Comparison of ENCODE assay signal across 8 mouse cellular contexts in genomic region chr10:78425181-78426041, GRCm38 (mm10). TPM values are rescaled to one million over a fixed set of nuclear protein-coding genes. Genes with fewer than 3 reads are reported as not detected.
DNase-seq lines count a peak whose midpoint lies in the region; ATAC-seq and TF ChIP-seq lines count a peak whose summit lies in the region.

Cstb (plus strand) TSS chr10:78425669.

- H3K9me3 ChIP-seq in ES-Bruce4 (replicated peaks; ENCODE audit: control insufficient read depth, insufficient read depth, low read length, poor library complexity, severe bottlenecking): no peaks in the 10 kb centered on the region
- H3K9me3 ChIP-seq in forebrain, embryonic 13.5 days (replicated peaks): no peaks in the 10 kb centered on the region
- no peaks in the 10 kb centered on the region for H3K9me3 ChIP-seq in heart, postnatal 0 days (replicated peaks; ENCODE audit: control insufficient read depth, low read length)
- H3K9me3 ChIP-seq in liver, embryonic 15.5 days (replicated peaks): no peaks in the 10 kb centered on the region
- no peaks in the 10 kb centered on the region for H3K9me3 ChIP-seq in neural tube, embryonic 11.5 days (ENCODE audit: control insufficient read depth, low read length)
- H3K9me3 ChIP-seq in stomach, embryonic 16.5 days (replicated peaks; ENCODE audit: control insufficient read depth, low read length): no peaks in the 10 kb centered on the region

- peak; percentile 88 for ATAC-seq in cerebellum, adult (ENCODE audit: insufficient number of reproducible peaks, low FRiP score, low TSS enrichment)
- peak; percentile 97 for ATAC-seq in forebrain, embryonic 13.5 days
- peak; percentile 96 for ATAC-seq in heart, postnatal 0 days (ENCODE audit: insufficient read depth, low read depth)
- peak; percentile 82 for ATAC-seq in liver, embryonic 15.5 days (ENCODE audit: insufficient read depth)
- peak; percentile 92 for ATAC-seq in neural tube, embryonic 11.5 days (ENCODE audit: insufficient read depth, low FRiP score, low TSS enrichment)
- ATAC-seq in stomach, embryonic 16.5 days (ENCODE audit: insufficient read depth, low FRiP score): peak; percentile 93

- peak within 1 kb of the TSS; percentile 73 for H3K4me2 ChIP-seq in forebrain, embryonic 13.5 days
- peak within 1 kb of the TSS; percentile 96 for H3K4me2 ChIP-seq in heart, postnatal 0 days (ENCODE audit: low read depth, low read length)
- H3K4me2 ChIP-seq in liver, embryonic 15.5 days: peak within 1 kb of the TSS; percentile 92
- peak within 1 kb of the TSS; percentile 83 for H3K4me2 ChIP-seq in neural tube, embryonic 11.5 days (ENCODE audit: low read depth)
- H3K4me2 ChIP-seq in stomach, embryonic 16.5 days (ENCODE audit: low read depth, low read length): peak within 1 kb of the TSS; percentile 80

- 2% methylated on average over 40 of the region's 40 CpGs for WGBS in forebrain, embryonic 13.5 days
- WGBS in heart, postnatal 0 days: under 1% methylated on average over 40 of the region's 40 CpGs
- WGBS in liver, embryonic 15.5 days (ENCODE audit: insufficient replicate concordance): 2% methylated on average over 40 of the region's 40 CpGs
- 2% methylated on average over 38 of the region's 40 CpGs for WGBS in neural tube, embryonic 11.5 days
- 2% methylated on average over 40 of the region's 40 CpGs for WGBS in stomach, embryonic 16.5 days

- H3K9ac ChIP-seq in ES-Bruce4 (ENCODE audit: low read depth, poor library complexity, severe bottlenecking): peak within 1 kb of the TSS; percentile 67
- H3K9ac ChIP-seq in forebrain, embryonic 13.5 days: peak within 1 kb of the TSS; percentile 82
- peak within 1 kb of the TSS; percentile 92 for H3K9ac ChIP-seq in heart, postnatal 0 days (replicated peaks; ENCODE audit: low read depth, low read length)
- peak within 1 kb of the TSS; percentile 74 for H3K9ac ChIP-seq in liver, embryonic 15.5 days
- peak within 1 kb of the TSS; percentile 75 for H3K9ac ChIP-seq in neural tube, embryonic 11.5 days (ENCODE audit: low read length)
- peak within 1 kb of the TSS; percentile 96 for H3K9ac ChIP-seq in stomach, embryonic 16.5 days (ENCODE audit: low read length)

- no peak for TF ChIP-seq CTCF in ES-Bruce4 (IDR thresholded peaks at IDR 0.05; ENCODE audit: low read depth, low read length)
- TF ChIP-seq CTCF in heart, postnatal 0 days (IDR thresholded peaks at IDR 0.05; ENCODE audit: low read depth): no peak

- TF ChIP-seq POLR2A in ES-Bruce4 (IDR thresholded peaks at IDR 0.05; ENCODE audit: insufficient read depth, low read length): peak; percentile 90

- no peaks in the 10 kb centered on the region for H3K27me3 ChIP-seq in ES-Bruce4 (ENCODE audit: control insufficient read depth, insufficient read depth, low read length, poor library complexity, severe bottlenecking)
- H3K27me3 ChIP-seq in forebrain, embryonic 13.5 days: no peaks in the 10 kb centered on the region
- H3K27me3 ChIP-seq in heart, postnatal 0 days (ENCODE audit: control insufficient read depth, insufficient read depth, low read length): no peaks in the 10 kb centered on the region
- H3K27me3 ChIP-seq in liver, embryonic 15.5 days: no peaks in the 10 kb centered on the region
- H3K27me3 ChIP-seq in neural tube, embryonic 11.5 days (ENCODE audit: control insufficient read depth, insufficient read depth, low read length): no peaks in the 10 kb centered on the region
- H3K27me3 ChIP-seq in stomach, embryonic 16.5 days (ENCODE audit: control insufficient read depth, insufficient read depth, low read length): no peaks in the 10 kb centered on the region

- peak; percentile 80 for DNase-seq in heart, postnatal 0 days (ENCODE audit: low spot score)
- peak; percentile 90 to 92 for DNase-seq in kidney, postnatal 4 days
- DNase-seq in neural tube, embryonic 11.5 days (ENCODE audit: low spot score): peak; percentile 87

- peak; percentile 53; the same call in 1 of the 2 replicates for TF ChIP-seq EP300 in ES-Bruce4 (IDR thresholded peaks at IDR 0.05; ENCODE audit: insufficient read depth, low read depth, low read length)
- TF ChIP-seq EP300 in heart, postnatal 0 days (IDR thresholded peaks at IDR 0.05; ENCODE audit: low read depth): no peak

- H3K36me3 ChIP-seq in ES-Bruce4 (ENCODE audit: control insufficient read depth, insufficient read depth, low read length, poor library complexity, severe bottlenecking): peaks cover 2% of the 10 kb centered on the region
- H3K36me3 ChIP-seq in forebrain, embryonic 13.5 days (ENCODE audit: poor library complexity, severe bottlenecking): peaks cover 20% of the 10 kb centered on the region
- H3K36me3 ChIP-seq in heart, postnatal 0 days (replicated peaks; ENCODE audit: control insufficient read depth, insufficient read depth, low read length): peaks cover 21% of the 10 kb centered on the region
- 0 out of 2 replicates have a peak, but pooled peaks cover 7% of the 10 kb centered on the region for H3K36me3 ChIP-seq in liver, embryonic 15.5 days (replicated peaks)
- peaks cover 2% of the 10 kb centered on the region; the same call in 1 of the 2 replicates for H3K36me3 ChIP-seq in neural tube, embryonic 11.5 days (ENCODE audit: control insufficient read depth, insufficient read depth, low read length)
- H3K36me3 ChIP-seq in stomach, embryonic 16.5 days (ENCODE audit: control insufficient read depth, insufficient read depth, low read length): peaks cover 18% of the 10 kb centered on the region

- H3K4me3 ChIP-seq in ES-Bruce4 (ENCODE audit: low read depth, low read length): peak within 1 kb of the TSS; percentile 96
- peak within 1 kb of the TSS; percentile 82 for H3K4me3 ChIP-seq in forebrain, embryonic 13.5 days
- H3K4me3 ChIP-seq in heart, postnatal 0 days (ENCODE audit: low read depth, low read length): peak within 1 kb of the TSS; percentile 92
- H3K4me3 ChIP-seq in liver, embryonic 15.5 days (replicated peaks): peak within 1 kb of the TSS; percentile 73
- H3K4me3 ChIP-seq in neural tube, embryonic 11.5 days (ENCODE audit: low read depth, low read length): peak within 1 kb of the TSS; percentile 66
- peak within 1 kb of the TSS; percentile 98 for H3K4me3 ChIP-seq in stomach, embryonic 16.5 days (replicated peaks; ENCODE audit: low read length)

- H3K27ac ChIP-seq in ES-Bruce4 (ENCODE audit: insufficient read depth, low read length): 0 out of 2 replicates have a peak within 1 kb of the TSS, but pooled peaks have one; percentile 7
- 0 out of 2 replicates have a peak within 1 kb of the TSS, but pooled peaks have one; percentile 32 for H3K27ac ChIP-seq in forebrain, embryonic 13.5 days
- peak within 1 kb of the TSS; percentile 75 for H3K27ac ChIP-seq in heart, postnatal 0 days (ENCODE audit: low read depth)
- H3K27ac ChIP-seq in liver, embryonic 15.5 days (replicated peaks): peak within 1 kb of the TSS; percentile 77
- no peak within 1 kb of the TSS for H3K27ac ChIP-seq in neural tube, embryonic 11.5 days (ENCODE audit: low read depth, low read length)
- H3K27ac ChIP-seq in stomach, embryonic 16.5 days (ENCODE audit: low read length): peak within 1 kb of the TSS; percentile 96

- H3K4me1 ChIP-seq in ES-Bruce4 (ENCODE audit: control insufficient read depth, insufficient read depth, low read length): peaks cover 9% of the 10 kb centered on the region
- peaks cover 19% of the 10 kb centered on the region for H3K4me1 ChIP-seq in forebrain, embryonic 13.5 days
- no peaks in the 10 kb centered on the region for H3K4me1 ChIP-seq in heart, postnatal 0 days (ENCODE audit: control insufficient read depth, insufficient read depth)
- peaks cover 29% of the 10 kb centered on the region for H3K4me1 ChIP-seq in liver, embryonic 15.5 days (replicated peaks)
- 0 out of 2 replicates have a peak, but pooled peaks cover 4% of the 10 kb centered on the region for H3K4me1 ChIP-seq in neural tube, embryonic 11.5 days (ENCODE audit: control insufficient read depth, insufficient read depth, low read length)
- peaks cover 11% of the 10 kb centered on the region for H3K4me1 ChIP-seq in stomach, embryonic 16.5 days (ENCODE audit: control insufficient read depth, insufficient read depth, low read length)

RNA-seq across cellular contexts. Expression of gene Cstb, which starts in this region (rescaled TPM):
- polyA plus RNA-seq in ES-Bruce4 (2011; ENCODE audit: insufficient read depth, insufficient read length, low read depth, missing spikeins): 212 and 214 TPM in 2 replicates
- polyA plus RNA-seq in forebrain, embryonic 13.5 days (2015; fragmentation: Nextera tagmentation; extraction: Ambion mirVana): 91.7 and 116 TPM in 2 replicates
- 21.8 and 99.5 TPM in 2 replicates for total RNA-seq in heart, postnatal 0 days (2014; rRNA removed; ENCODE audit: low replicate concordance)
- polyA plus RNA-seq in heart, postnatal 0 days (2015; fragmentation: Nextera tagmentation; extraction: Ambion mirVana): 149 and 153 TPM in 2 replicates
- 85.5 and 95.3 TPM in 2 replicates for polyA plus RNA-seq in liver, embryonic 15.5 days (2015; fragmentation: Nextera tagmentation; extraction: Ambion mirVana)
- polyA plus RNA-seq in neural tube, embryonic 11.5 days (2014; fragmentation: Nextera tagmentation; extraction: Ambion mirVana): 111 and 120 TPM in 2 replicates
- polyA plus RNA-seq in stomach, embryonic 16.5 days (2015; fragmentation: Nextera tagmentation; extraction: Ambion mirVana): 406 and 433 TPM in 2 replicates
